Mouse (Mus musculus) spleen, postnatal 4 days (tissue): ENCODE data around the gene Olfr76.
"Not testable (repeated sequence)": the region's sequence is repeated elsewhere in the genome, so short reads cannot be mapped to it uniquely, and the experiment has no call there.

Source experiments
- DNase-seq, 2 experiments: peaks; one replicate each; pipeline ENCODE4 v3.0.0; 2022; ENCODE audit warnings: low spot score in 2 of 2

The Olfr76 gene

GRCm38 (mm10) chr19:12123103-12123502 is at the start of gene Olfr76:
Gene Olfr76 (minus strand): TSS chr19:12123203.
- no peak for DNase-seq

GRCm38 (mm10) chr19:12170062-12170599 is 47.1 kb upstream of the Olfr76 start, which contains the start of gene Olfr1555-ps1:
Gene Olfr1555-ps1 (minus strand): TSS chr19:12170112.
- DNase-seq: not testable (repeated sequence)

DNA sequence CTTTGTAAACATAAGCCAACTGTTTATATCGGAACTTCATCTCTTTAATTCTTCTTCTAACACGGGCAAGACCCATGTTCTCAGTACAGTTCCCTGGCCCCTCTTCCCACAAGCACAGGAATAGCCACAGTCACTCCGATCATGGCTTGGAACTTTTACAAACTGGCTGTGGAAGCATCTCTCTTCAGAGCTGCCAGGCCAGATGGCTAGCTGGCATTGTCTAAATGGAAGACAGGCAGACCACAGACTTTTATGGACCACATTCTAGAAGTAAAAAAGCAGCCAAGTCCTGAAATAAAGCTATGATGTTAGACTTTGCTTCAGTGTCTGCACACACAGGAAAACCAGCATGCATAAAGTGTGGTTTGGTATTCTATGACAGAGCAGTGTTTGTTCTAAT is 22.4 kb upstream of the Olfr76 start:
- no peak for DNase-seq

GRCm38 (mm10) chr19:12143356-12143755 is 20.4 kb upstream of the Olfr76 start:
- DNase-seq: no peak

- no peak for DNase-seq
Measured at GRCm38 (mm10) chr19:12134289-12134688, 11.3 kb upstream of the Olfr76 start.

GRCm38 (mm10) chr19:12116464-12116863 is 6.5 kb downstream of the Olfr76 start:
- DNase-seq: no peak

- no peak for DNase-seq
Measured at GRCm38 (mm10) chr19:12115797-12116196, 7.2 kb downstream of the Olfr76 start, which contains the start of gene Olfr1428. Gene Olfr1428 (minus strand): TSS chr19:12115897.

- DNase-seq: no peak
Measured at GRCm38 (mm10) chr19:12113807-12114206, 9.2 kb downstream of the Olfr76 start.

DNA sequence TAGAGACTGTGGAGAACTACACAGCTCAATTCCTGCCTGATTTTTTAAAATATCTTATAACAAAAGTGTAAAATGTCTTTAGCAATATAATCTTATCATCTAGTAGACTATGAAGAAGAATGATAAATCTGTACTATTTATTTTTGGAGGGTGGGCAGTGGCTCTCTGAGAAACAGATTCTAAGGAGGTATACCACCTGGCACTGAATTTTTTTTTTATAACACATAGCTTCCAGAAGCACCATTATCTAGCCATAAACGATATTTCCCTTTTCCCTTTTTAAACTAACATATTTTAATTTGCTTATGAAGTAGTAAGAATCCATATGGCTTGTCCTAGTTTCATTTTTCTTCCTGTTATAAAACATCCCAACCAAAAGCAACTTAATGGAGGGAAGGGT is 18.5 kb downstream of the Olfr76 start:
- DNase-seq: no peak

DNA sequence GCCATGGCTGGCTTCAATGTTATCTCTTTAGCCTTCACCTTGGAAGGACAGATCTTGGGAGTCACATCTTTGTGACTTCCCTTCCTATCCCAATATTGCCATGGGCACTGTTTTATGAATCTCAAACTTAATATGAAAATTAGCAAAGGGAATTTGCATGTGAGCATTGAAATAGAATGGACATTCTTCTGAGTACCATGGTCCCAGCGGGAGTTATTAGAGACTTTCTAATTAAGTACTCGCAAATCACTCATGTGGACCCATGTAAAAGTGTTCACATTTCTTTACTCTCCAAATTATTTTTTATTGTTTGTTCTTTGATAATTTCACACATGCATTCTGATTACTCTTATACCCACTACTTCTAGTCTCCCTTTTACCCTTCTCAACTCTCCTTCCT is 19.8 kb downstream of the Olfr76 start, which contains the start of gene Olfr1427:
Gene Olfr1427, minus strand, starts transcription at position 101 of the 400 bp plus-strand sequence.
- DNase-seq: no peak

- no peak for DNase-seq
Measured at GRCm38 (mm10) chr19:12091913-12092312, 31.1 kb downstream of the Olfr76 start, which contains the start of gene Olfr1426. Gene Olfr1426 (minus strand): TSS chr19:12092013.

DNA sequence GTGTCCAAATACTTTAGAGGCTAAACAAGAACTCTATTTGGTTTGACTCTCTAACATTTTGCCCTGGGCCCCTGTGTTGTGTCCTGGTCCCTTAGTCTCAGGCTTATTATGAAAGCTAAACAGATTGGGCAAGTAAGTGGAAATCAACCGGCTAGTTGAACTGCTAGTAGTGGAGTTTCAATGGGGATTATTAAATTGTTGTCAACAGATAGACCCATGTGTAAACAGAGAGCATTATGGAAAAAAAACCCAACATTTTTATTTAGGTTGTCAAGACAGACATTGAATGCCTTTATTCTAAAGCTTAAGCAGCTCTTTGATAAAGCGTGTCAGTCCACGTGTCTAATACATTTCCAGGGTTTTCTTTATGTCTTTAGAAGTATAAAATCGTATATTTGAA is 45.4 kb downstream of the Olfr76 start, which contains the start of gene Olfr1425:
Gene Olfr1425, minus strand, starts transcription at position 101 of the 400 bp plus-strand sequence.
- not testable (repeated sequence) for DNase-seq

DNA sequence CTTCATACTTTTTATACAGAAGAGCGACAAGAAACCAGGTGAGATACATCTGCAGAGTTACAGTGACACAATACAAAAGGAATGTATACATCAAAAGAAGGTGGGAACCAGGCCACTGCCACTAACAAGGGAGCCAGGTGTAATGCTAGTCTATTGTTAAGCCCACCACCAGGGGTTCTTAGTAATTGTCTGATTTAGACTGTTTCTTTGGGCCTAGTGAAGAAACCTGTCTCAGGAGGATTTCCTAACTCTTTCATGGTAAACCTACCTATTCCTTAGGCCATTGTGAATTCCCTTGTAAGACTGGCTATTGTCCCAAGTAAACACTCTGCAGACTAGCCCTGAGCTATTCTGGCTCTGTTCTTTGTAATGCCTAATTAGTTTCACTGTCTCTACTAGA is 53.5 kb downstream of the Olfr76 start:
- DNase-seq: not testable (repeated sequence)
